ENCODE assay signal across 24 mouse cellular contexts in the genomic region with DNA sequence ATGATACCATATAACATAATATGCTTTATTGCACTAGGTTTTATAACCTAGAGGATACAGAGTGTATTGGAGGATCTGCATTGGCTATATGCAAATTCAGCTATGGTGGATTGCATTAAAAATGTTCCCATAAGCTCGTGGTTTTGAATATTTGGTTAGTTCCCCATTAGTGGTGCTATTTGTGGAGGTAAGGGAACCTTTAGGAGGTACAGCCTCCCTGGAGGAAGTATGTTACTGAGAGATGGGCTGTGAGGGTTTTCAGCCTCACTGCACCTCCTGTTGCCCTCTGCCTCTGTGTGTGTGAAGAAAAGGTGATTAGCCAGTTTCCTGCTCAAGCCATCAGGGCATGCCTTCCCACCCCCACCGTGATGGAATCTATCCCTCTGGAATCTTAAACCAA.
"Had no signal": no experiment of that assay in that cellular context is flagged by ENCODE, and none has a peak within 500 bp of the region (broad histone marks: within the 10 kb centered on the region; RNA-seq: fewer than 3 reads in every experiment).

No protein-coding gene starts in this region.

- H3K27me3 ChIP-seq: kidney, embryonic 15.5 days; limb, embryonic 12.5 days; limb, embryonic 15.5 days; megakaryocyte, embryonic 14.5 days; midbrain, embryonic 13.5 days had no signal

- H3K4me2 ChIP-seq: kidney, embryonic 15.5 days; limb, embryonic 12.5 days; limb, embryonic 15.5 days; liver, embryonic 11.5 days; lung, embryonic 14.5 days; midbrain, embryonic 13.5 days had no signal

- H3K27ac ChIP-seq: kidney, embryonic 15.5 days; left cerebral cortex, adult 2 months; limb, embryonic 12.5 days; limb, embryonic 15.5 days; liver, embryonic 14.5 days; midbrain, embryonic 10.5 days had no signal

- ATAC-seq: liver, postnatal 0 days; lung, postnatal 0 days had no signal

- H3K4me3 ChIP-seq: kidney, embryonic 15.5 days; left cerebral cortex, adult 2 months; limb, embryonic 12.5 days; limb, embryonic 15.5 days; megakaryocyte, embryonic 14.5 days; midbrain, embryonic 10.5 days; midbrain, embryonic 13.5 days; myocyte had no signal

- DNase-seq: kidney, adult 11 months; kidney, adult 8-10 months; kidney, postnatal 10 days; kidney, postnatal 36 days; layer of hippocampus, postnatal 36 days; left cerebral cortex, postnatal 4 days; liver, postnatal 0 days; lung, embryonic 14.5 days; lung, postnatal 36 days; retina, postnatal 1 day; thymus, adult 18-20 months; thymus, postnatal 14 days; thymus, postnatal 4 days had no signal

- H3K9ac ChIP-seq: kidney, embryonic 15.5 days; limb, embryonic 12.5 days; limb, embryonic 15.5 days; liver, embryonic 14.5 days; liver, postnatal 0 days; lung, embryonic 14.5 days; midbrain, embryonic 13.5 days had no signal

- H3K9me3 ChIP-seq: kidney, embryonic 15.5 days; limb, embryonic 12.5 days; limb, embryonic 15.5 days; megakaryocyte, embryonic 14.5 days; midbrain, embryonic 10.5 days; midbrain, embryonic 13.5 days had no signal

- H3K36me3 ChIP-seq: kidney, embryonic 15.5 days; limb, embryonic 12.5 days; limb, embryonic 15.5 days; midbrain, embryonic 10.5 days; midbrain, embryonic 13.5 days had no signal
